Mouse (Mus musculus): ENCODE data around the gene Lrrc4b. TPM values are rescaled to one million over a fixed set of nuclear protein-coding genes. Genes with fewer than 3 reads are reported as not detected.

Lrrc4b gene
- polyA plus RNA-seq, 1 experiment, result not detected

GRCm38 (mm10) chr7:44472558-44472885, 43.7 kb downstream of the Lrrc4b start:
- Histone ChIP-seq H3K36me3 (ENCODE audit: control insufficient read depth, insufficient read depth) (no peaks in the 10 kb centered on the region), H3K27me3 (ENCODE audit: control insufficient read depth, insufficient read depth, insufficient read length) (no peaks in the 10 kb centered on the region), H3K4me3 (no peak overlapping the region), H3K4me2 (ENCODE audit: low read depth) (peak overlapping the region; percentile 55), H3ac (ENCODE audit: control insufficient read depth, insufficient read length) (no peak overlapping the region), H3K79me2 (ENCODE audit: control insufficient read depth, insufficient read depth) (no peaks in the 10 kb centered on the region)
- TF ChIP-seq TCF3 (IDR thresholded peaks at IDR 0.05; ENCODE audit: insufficient read length, low read depth) (no peak), SRF (IDR thresholded peaks at IDR 0.05; ENCODE audit: control insufficient read depth, insufficient read length, low read depth) (no peak), USF1 (IDR thresholded peaks at IDR 0.05; ENCODE audit: low read depth) (no peak), POLR2A (IDR thresholded peaks at IDR 0.05; ENCODE audit: insufficient read length, low read depth) (no peak)

DNA sequence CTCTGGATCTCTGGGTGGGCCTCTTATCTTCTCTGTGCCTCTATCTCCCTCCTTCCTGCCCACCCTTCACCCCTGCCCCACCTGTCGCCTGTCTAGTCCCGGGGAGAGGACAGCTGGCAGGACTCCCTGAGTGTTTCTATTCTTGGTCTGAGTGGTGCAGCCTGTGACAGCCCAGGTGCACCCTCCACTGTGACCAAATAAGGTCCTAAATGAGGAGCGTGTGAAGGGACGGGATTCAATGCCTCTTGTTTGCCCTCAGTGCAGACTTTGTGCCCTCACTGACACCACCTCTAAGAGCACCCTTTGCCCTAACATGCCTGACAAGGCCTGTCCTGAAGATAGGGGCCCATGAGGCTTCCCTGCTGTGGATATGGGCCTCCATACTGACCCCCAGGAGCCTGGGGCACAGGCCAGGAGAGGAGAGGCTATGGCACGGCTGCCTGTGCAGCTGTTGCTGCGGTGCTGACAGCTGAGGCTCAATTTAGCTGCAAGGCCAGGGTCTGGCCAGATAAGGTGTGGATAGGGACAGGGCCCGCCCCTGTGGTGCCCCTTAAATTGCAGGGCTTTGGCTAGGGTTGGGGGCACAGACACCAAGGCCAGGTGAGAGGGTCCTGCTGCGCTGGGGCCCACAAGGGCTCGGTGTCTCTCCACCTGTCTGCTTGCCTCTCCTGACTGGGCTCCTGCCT, 44.3 kb downstream of the Lrrc4b start:
- H3K4me2 ChIP-seq (ENCODE audit: low read depth), result peak overlapping the region; percentile 66

GRCm38 (mm10) chr7:44474419-44474818, 45.6 kb downstream of the Lrrc4b start:
- Histone ChIP-seq H3K27me3 (ENCODE audit: control insufficient read depth, insufficient read depth, insufficient read length) (no peaks in the 10 kb centered on the region), H3K4me3 (peak overlapping the region; percentile 31), H3ac (ENCODE audit: control insufficient read depth, insufficient read length) (peak overlapping the region; percentile 29), H3K4me2 (ENCODE audit: low read depth) (peak overlapping the region; percentile 66), H3K79me2 (ENCODE audit: control insufficient read depth, insufficient read depth) (peaks cover 4% of the 10 kb centered on the region), H3K36me3 (ENCODE audit: control insufficient read depth, insufficient read depth) (no peaks in the 10 kb centered on the region)
- TF ChIP-seq USF1 (IDR thresholded peaks at IDR 0.05; ENCODE audit: low read depth) (no peak), MYOD1 (IDR thresholded peaks at IDR 0.05; ENCODE audit: control insufficient read depth in 1 of 3, insufficient read length in 2 of 3, low read depth in 2 of 3) (peak in 2 of 3 experiments; percentile 78 to 92), MAX (IDR thresholded peaks at IDR 0.05; ENCODE audit: low read depth) (no peak), TCF12 (IDR thresholded peaks at IDR 0.05; ENCODE audit: insufficient read depth, poor library complexity, severe bottlenecking) (no peak), MYOG (IDR thresholded peaks at IDR 0.05; ENCODE audit: control insufficient read depth in 1 of 3, insufficient read depth in 1 of 3, insufficient read length in 2 of 3, low read depth in 2 of 3) (peak; percentile 58 to 95 (median 81)), POLR2A (IDR thresholded peaks at IDR 0.05; ENCODE audit: insufficient read length, low read depth) (peak; percentile 80), E2F4 (IDR thresholded peaks at IDR 0.05; ENCODE audit: insufficient read depth) (no peak), SRF (IDR thresholded peaks at IDR 0.05; ENCODE audit: control insufficient read depth, insufficient read length, low read depth) (no peak), POLR2AphosphoS2 (IDR thresholded peaks at IDR 0.05; ENCODE audit: insufficient read length, low read depth) (peak; percentile 94), REST (IDR thresholded peaks at IDR 0.05; ENCODE audit: insufficient read depth, insufficient read length) (no peak), CEBPB (IDR thresholded peaks at IDR 0.05; ENCODE audit: insufficient read depth, poor library complexity, severe bottlenecking) (no peak), TCF3 (IDR thresholded peaks at IDR 0.05; ENCODE audit: insufficient read length, low read depth) (peak; percentile 60)

More for the DNA sequence above, 44.3 kb downstream of the Lrrc4b start:
- Histone ChIP-seq H3ac (ENCODE audit: control insufficient read depth, insufficient read length) (peak overlapping the region; percentile 29), H3K4me3 (peak overlapping the region; percentile 31), H3K79me2 (ENCODE audit: control insufficient read depth, insufficient read depth) (no peaks in the 10 kb centered on the region), H3K36me3 (ENCODE audit: control insufficient read depth, insufficient read depth) (no peaks in the 10 kb centered on the region), H3K27me3 (ENCODE audit: control insufficient read depth, insufficient read depth, insufficient read length) (no peaks in the 10 kb centered on the region)
- TF ChIP-seq POLR2AphosphoS2 (IDR thresholded peaks at IDR 0.05; ENCODE audit: insufficient read length, low read depth) (peak; percentile 93), SRF (IDR thresholded peaks at IDR 0.05; ENCODE audit: control insufficient read depth, insufficient read length, low read depth) (peak; percentile 94), E2F4 (IDR thresholded peaks at IDR 0.05; ENCODE audit: insufficient read depth) (no peak), USF1 (IDR thresholded peaks at IDR 0.05; ENCODE audit: low read depth) (no peak), MYOD1 (IDR thresholded peaks at IDR 0.05; ENCODE audit: control insufficient read depth in 1 of 3, insufficient read length in 2 of 3, low read depth in 2 of 3) (peak; percentile 86 to 97 (median 93)), MYOG (IDR thresholded peaks at IDR 0.05; ENCODE audit: control insufficient read depth in 1 of 3, insufficient read depth in 1 of 3, insufficient read length in 2 of 3, low read depth in 2 of 3) (peak; percentile 93 to 95 (median 95)), MAX (IDR thresholded peaks at IDR 0.05; ENCODE audit: low read depth) (no peak), CEBPB (IDR thresholded peaks at IDR 0.05; ENCODE audit: insufficient read depth, poor library complexity, severe bottlenecking) (no peak), REST (IDR thresholded peaks at IDR 0.05; ENCODE audit: insufficient read depth, insufficient read length) (no peak), TCF12 (IDR thresholded peaks at IDR 0.05; ENCODE audit: insufficient read depth, poor library complexity, severe bottlenecking) (peak; percentile 94), TCF3 (IDR thresholded peaks at IDR 0.05; ENCODE audit: insufficient read length, low read depth) (peak; percentile 85), POLR2A (IDR thresholded peaks at IDR 0.05; ENCODE audit: insufficient read length, low read depth) (peak; percentile 76)

DNA sequence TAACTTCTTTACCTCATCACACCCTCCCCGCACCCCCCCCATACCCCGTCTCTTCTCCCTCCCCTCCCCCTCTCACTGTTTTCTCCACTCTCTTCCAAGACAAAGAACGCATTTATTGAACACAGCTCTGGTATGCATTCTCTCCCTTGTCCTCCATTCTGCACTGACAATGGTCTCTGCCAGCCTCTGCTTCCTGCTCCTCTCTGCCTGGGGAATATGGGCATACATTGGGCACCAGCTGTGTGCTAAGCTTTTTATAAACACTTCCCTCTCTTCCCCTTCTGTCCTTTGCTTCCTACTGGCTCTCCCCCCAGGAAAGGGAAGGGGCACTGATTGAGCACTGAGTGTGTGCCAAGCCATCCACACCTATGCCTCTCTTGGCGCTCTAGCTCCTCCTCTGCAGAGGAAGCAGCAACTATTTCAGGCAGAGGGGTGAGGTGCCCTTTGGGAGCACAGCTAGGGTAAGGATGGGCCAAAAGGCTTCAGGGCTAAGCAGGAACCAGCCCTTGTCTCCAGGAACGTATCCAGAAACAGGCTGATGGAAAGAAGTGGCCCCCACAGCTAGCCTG, 46.3 kb downstream of the Lrrc4b start:
- Histone ChIP-seq H3K27me3 (ENCODE audit: control insufficient read depth, insufficient read depth, insufficient read length) (no peaks in the 10 kb centered on the region), H3ac (ENCODE audit: control insufficient read depth, insufficient read length) (peak overlapping the region; percentile 29), H3K4me3 (peak overlapping the region; percentile 31), H3K4me2 (ENCODE audit: low read depth) (peak overlapping the region; percentile 66), H3K36me3 (ENCODE audit: control insufficient read depth, insufficient read depth) (no peaks in the 10 kb centered on the region), H3K79me2 (ENCODE audit: control insufficient read depth, insufficient read depth) (peaks cover 6% of the 10 kb centered on the region)
- TF ChIP-seq POLR2AphosphoS2 (IDR thresholded peaks at IDR 0.05; ENCODE audit: insufficient read length, low read depth) (peak; percentile 58), POLR2A (IDR thresholded peaks at IDR 0.05; ENCODE audit: insufficient read length, low read depth) (peak; percentile 51), TCF12 (IDR thresholded peaks at IDR 0.05; ENCODE audit: insufficient read depth, poor library complexity, severe bottlenecking) (no peak)
